ENCODE assay signal across 13 mouse cellular contexts in genomic region chr9:77265268-77266017, GRCm38 (mm10).
A peak's percentile ranks its signal among the peaks of the same experiment; 100 is the strongest.
DNase-seq lines count a peak whose midpoint lies in the region; ATAC-seq and TF ChIP-seq lines count a peak whose summit lies in the region.
"Had no signal": no experiment of that assay in that cellular context is flagged by ENCODE, and none has a peak within 500 bp of the region (broad histone marks: within the 10 kb centered on the region; RNA-seq: fewer than 3 reads in every experiment).

No protein-coding gene starts in this region.

- H3K4me1 ChIP-seq in heart, adult 2 months (ENCODE audit: control insufficient read depth, insufficient read depth, low read length), result no peaks in the 10 kb centered on the region; the same call in 1 of the 2 replicates
- no peaks in the 10 kb centered on the region for H3K4me1 ChIP-seq in midbrain, embryonic 14.5 days (ENCODE audit: control insufficient read depth, insufficient read depth, low read length)
- H3K4me1 ChIP-seq in midbrain, embryonic 16.5 days (ENCODE audit: control insufficient read depth, insufficient read depth, low read length), result no peaks in the 10 kb centered on the region
- H3K4me1 ChIP-seq: embryonic facial prominence, embryonic 10.5 days; hindbrain, embryonic 15.5 days had no signal

- no peak for TF ChIP-seq EP300 in heart, adult 2 months (IDR thresholded peaks at IDR 0.05; ENCODE audit: insufficient read depth, low read depth, low read length)

- DNase-seq in heart, adult 2 months, result peak in 1 of 2 experiments; percentile 8
- no peak for DNase-seq in heart, postnatal 36 days
- peak; percentile 29 for DNase-seq in midbrain, embryonic 14.5 days
- DNase-seq in layer of hippocampus, adult 8-10 months (ENCODE audit: low spot score in 2 of 2), result peak; percentile 26 to 48
- DNase-seq in right cerebral cortex, postnatal 25 days, result peak; percentile 38
- no peak for DNase-seq in embryo, embryonic 9.5 days (ENCODE audit: extremely low spot score)
- no peak for DNase-seq in adrenal gland, postnatal 10 days
- DNase-seq: kidney, postnatal 25 days; thymus, postnatal 36 days had no signal

- H3K27ac ChIP-seq in heart, adult 2 months, result peak overlapping the region; percentile 52
- no peak overlapping the region for H3K27ac ChIP-seq in midbrain, embryonic 14.5 days (replicated peaks; ENCODE audit: low read depth, low read length)
- H3K27ac ChIP-seq in midbrain, embryonic 16.5 days (ENCODE audit: low read length), result no peak overlapping the region
- H3K27ac ChIP-seq: embryonic facial prominence, embryonic 10.5 days; hindbrain, embryonic 15.5 days had no signal

- H3K9ac ChIP-seq in heart, adult 2 months (ENCODE audit: low read depth, low read length), result no peak overlapping the region
- H3K9ac ChIP-seq in midbrain, embryonic 14.5 days (replicated peaks; ENCODE audit: low read length), result no peak overlapping the region
- H3K9ac ChIP-seq in midbrain, embryonic 16.5 days (ENCODE audit: low read depth, low read length), result no peak overlapping the region
- H3K9ac ChIP-seq: hindbrain, embryonic 15.5 days had no signal

- H3K9me3 ChIP-seq in midbrain, embryonic 14.5 days (ENCODE audit: control insufficient read depth, low read length), result no peaks in the 10 kb centered on the region
- no peaks in the 10 kb centered on the region for H3K9me3 ChIP-seq in midbrain, embryonic 16.5 days (replicated peaks; ENCODE audit: control insufficient read depth, low read length, poor library complexity, severe bottlenecking)
- H3K9me3 ChIP-seq: embryonic facial prominence, embryonic 10.5 days; hindbrain, embryonic 15.5 days had no signal

- no peak for ATAC-seq in midbrain, embryonic 14.5 days (ENCODE audit: low FRiP score, low TSS enrichment)
- ATAC-seq in midbrain, embryonic 16.5 days, result no peak; the same call in 1 of the 2 replicates

- H3K36me3 ChIP-seq in heart, adult 2 months (ENCODE audit: control insufficient read depth, insufficient read depth, low read length), result peaks cover 2% of the 10 kb centered on the region; the same call in 1 of the 2 replicates
- H3K36me3 ChIP-seq in midbrain, embryonic 14.5 days (ENCODE audit: control insufficient read depth, insufficient read depth, low read length), result no peaks in the 10 kb centered on the region
- H3K36me3 ChIP-seq in midbrain, embryonic 16.5 days (ENCODE audit: control insufficient read depth, insufficient read depth, low read length), result no peaks in the 10 kb centered on the region
- H3K36me3 ChIP-seq: embryonic facial prominence, embryonic 10.5 days; hindbrain, embryonic 15.5 days had no signal

- intact Hi-C loops in heart, adult 2 months (cut with DNase I), result loop anchor here (5.0 kb wide), 1 partner anchor 77 kb away; no protein-coding TSS in a partner anchor
- intact Hi-C loops in heart, postnatal 36 days (cut with DNase I), result loop anchor here (5.0 kb wide), 1 partner anchor 72 kb away; no protein-coding TSS in a partner anchor

- no peaks in the 10 kb centered on the region for H3K79me2 ChIP-seq in heart, adult 2 months (replicated peaks; ENCODE audit: control insufficient read depth, insufficient read depth, low read length)

- 46% methylated on average over 4 of the region's 4 CpGs for WGBS in heart, adult 2 months
- 81% methylated on average over 4 of the region's 4 CpGs for WGBS in midbrain, embryonic 14.5 days
- WGBS in midbrain, embryonic 16.5 days, result 72% methylated on average over 4 of the region's 4 CpGs

- no peak overlapping the region for H3K4me3 ChIP-seq in heart, adult 2 months
- no peak overlapping the region for H3K4me3 ChIP-seq in midbrain, embryonic 14.5 days (replicated peaks; ENCODE audit: low read depth, low read length)
- no peak overlapping the region for H3K4me3 ChIP-seq in midbrain, embryonic 16.5 days (ENCODE audit: low read depth, low read length)
- H3K4me3 ChIP-seq: embryonic facial prominence, embryonic 10.5 days; hindbrain, embryonic 15.5 days had no signal

- no peaks in the 10 kb centered on the region for H3K27me3 ChIP-seq in heart, adult 2 months (ENCODE audit: control insufficient read depth, insufficient read depth, low read length)
- H3K27me3 ChIP-seq in midbrain, embryonic 14.5 days (ENCODE audit: control insufficient read depth, insufficient read depth, low read length), result no peaks in the 10 kb centered on the region
- H3K27me3 ChIP-seq in midbrain, embryonic 16.5 days (ENCODE audit: control insufficient read depth, insufficient read depth, low read depth, low read length), result no peaks in the 10 kb centered on the region
- H3K27me3 ChIP-seq: hindbrain, embryonic 15.5 days had no signal

- no peak for TF ChIP-seq POLR2A in heart, adult 2 months (IDR thresholded peaks at IDR 0.05; ENCODE audit: insufficient read depth, low read depth, low read length)

- H3K4me2 ChIP-seq in midbrain, embryonic 14.5 days (ENCODE audit: low read length), result no peak overlapping the region
- H3K4me2 ChIP-seq in midbrain, embryonic 16.5 days (ENCODE audit: low read length), result no peak overlapping the region
- H3K4me2 ChIP-seq: hindbrain, embryonic 15.5 days; liver, embryonic 11.5 days had no signal

- TF ChIP-seq CTCF in heart, adult 2 months (IDR thresholded peaks at IDR 0.05), result no peak

Comparison
In these comparisons a context has a peak if more than half of its experiments do, and no peak if none do; other contexts are left out.
1. DNase-seq: peak in midbrain, embryonic 14.5 days (single experiment), layer of hippocampus, adult 8-10 months (2 of 2) and right cerebral cortex, postnatal 25 days (single experiment); none in heart, postnatal 36 days (0 of 2), embryo, embryonic 9.5 days (single experiment) and adrenal gland, postnatal 10 days (single experiment).